Mouse (Mus musculus): ENCODE results near the gene Mab21l2. TPM values are rescaled to one million over a fixed set of nuclear protein-coding genes. Genes with fewer than 3 reads are reported as not detected.

The Mab21l2 gene
- polyA plus RNA-seq, 1 experiment from 2014 or later: 246 TPM

DNA sequence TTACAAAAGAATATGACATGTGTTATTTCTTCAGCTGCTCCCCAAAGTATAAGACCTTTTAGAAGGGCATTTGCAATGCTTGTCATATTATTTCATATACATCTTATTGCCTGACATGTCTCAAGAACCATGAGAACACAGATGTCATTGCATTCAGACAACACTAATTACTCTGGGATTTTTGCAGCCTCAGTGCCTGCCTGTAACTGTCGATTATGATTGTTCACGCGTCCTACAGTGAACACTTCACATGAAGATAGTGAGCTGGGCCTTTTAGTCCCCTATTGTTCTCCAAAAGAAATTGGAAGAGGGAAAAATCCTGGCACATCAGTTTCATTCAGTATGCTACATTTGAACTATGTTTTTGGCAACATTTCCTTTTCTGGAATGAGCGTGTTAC lies 11.2 kb upstream of the Mab21l2 start:
- no peak overlapping the region for H3K4me2 ChIP-seq (ENCODE audit: low read depth, low read length)
- peaks cover 7% of the 10 kb centered on the region for H3K4me1 ChIP-seq (ENCODE audit: control insufficient read depth, insufficient read depth, low read length)
- H3K9me3 ChIP-seq (ENCODE audit: control insufficient read depth, low read length): no peaks in the 10 kb centered on the region
- H3K4me3 ChIP-seq (ENCODE audit: low read depth, low read length): no peak overlapping the region
- 44% methylated on average over 4 of the region's 4 CpGs for WGBS
- ATAC-seq (ENCODE audit: low read depth): no peak
- peak overlapping the region; percentile 24; the same call in 1 of the 2 replicates for H3K27ac ChIP-seq (ENCODE audit: low read depth, low read length)
- H3K27me3 ChIP-seq (ENCODE audit: control insufficient read depth, insufficient read depth, low read length): no peaks in the 10 kb centered on the region
- no peak overlapping the region for H3K9ac ChIP-seq (replicated peaks; ENCODE audit: low read depth, low read length)
- no peaks in the 10 kb centered on the region for H3K36me3 ChIP-seq (ENCODE audit: control insufficient read depth, insufficient read depth, low read length)

- Histone ChIP-seq H3K4me2 (ENCODE audit: low read depth, low read length) (no peak overlapping the region), H3K27ac (ENCODE audit: low read depth, low read length) (no peak overlapping the region), H3K9ac (replicated peaks; ENCODE audit: low read depth, low read length) (no peak overlapping the region), H3K27me3 (ENCODE audit: control insufficient read depth, insufficient read depth, low read length) (no peaks in the 10 kb centered on the region), H3K9me3 (ENCODE audit: control insufficient read depth, low read length) (no peaks in the 10 kb centered on the region), H3K4me1 (ENCODE audit: control insufficient read depth, insufficient read depth, low read length) (peaks cover 7% of the 10 kb centered on the region), H3K4me3 (ENCODE audit: low read depth, low read length) (no peak overlapping the region), H3K36me3 (ENCODE audit: control insufficient read depth, insufficient read depth, low read length) (no peaks in the 10 kb centered on the region)
- 5% methylated on average over 1 of the region's 1 CpGs for WGBS
- no peak for ATAC-seq (ENCODE audit: low read depth)
These were observed 10.5 kb upstream of the Mab21l2 start for GRCm38 (mm10) chr3:86558976-86559375.

GRCm38 (mm10) chr3:86552170-86552569 lies 3.7 kb upstream of the Mab21l2 start:
- 45% methylated on average over 5 of the region's 5 CpGs for WGBS
- no peak overlapping the region for H3K4me3 ChIP-seq (ENCODE audit: low read depth, low read length)
- H3K36me3 ChIP-seq (ENCODE audit: control insufficient read depth, insufficient read depth, low read length): no peaks in the 10 kb centered on the region
- no peak for ATAC-seq (ENCODE audit: low read depth)
- no peak overlapping the region for H3K4me2 ChIP-seq (ENCODE audit: low read depth, low read length)
- H3K9me3 ChIP-seq (ENCODE audit: control insufficient read depth, low read length): no peaks in the 10 kb centered on the region
- peaks cover 15% of the 10 kb centered on the region for H3K4me1 ChIP-seq (ENCODE audit: control insufficient read depth, insufficient read depth, low read length)
- no peaks in the 10 kb centered on the region for H3K27me3 ChIP-seq (ENCODE audit: control insufficient read depth, insufficient read depth, low read length)
- H3K9ac ChIP-seq (replicated peaks; ENCODE audit: low read depth, low read length): no peak overlapping the region
- H3K27ac ChIP-seq (ENCODE audit: low read depth, low read length): no peak overlapping the region; the same call in 1 of the 2 replicates

DNA sequence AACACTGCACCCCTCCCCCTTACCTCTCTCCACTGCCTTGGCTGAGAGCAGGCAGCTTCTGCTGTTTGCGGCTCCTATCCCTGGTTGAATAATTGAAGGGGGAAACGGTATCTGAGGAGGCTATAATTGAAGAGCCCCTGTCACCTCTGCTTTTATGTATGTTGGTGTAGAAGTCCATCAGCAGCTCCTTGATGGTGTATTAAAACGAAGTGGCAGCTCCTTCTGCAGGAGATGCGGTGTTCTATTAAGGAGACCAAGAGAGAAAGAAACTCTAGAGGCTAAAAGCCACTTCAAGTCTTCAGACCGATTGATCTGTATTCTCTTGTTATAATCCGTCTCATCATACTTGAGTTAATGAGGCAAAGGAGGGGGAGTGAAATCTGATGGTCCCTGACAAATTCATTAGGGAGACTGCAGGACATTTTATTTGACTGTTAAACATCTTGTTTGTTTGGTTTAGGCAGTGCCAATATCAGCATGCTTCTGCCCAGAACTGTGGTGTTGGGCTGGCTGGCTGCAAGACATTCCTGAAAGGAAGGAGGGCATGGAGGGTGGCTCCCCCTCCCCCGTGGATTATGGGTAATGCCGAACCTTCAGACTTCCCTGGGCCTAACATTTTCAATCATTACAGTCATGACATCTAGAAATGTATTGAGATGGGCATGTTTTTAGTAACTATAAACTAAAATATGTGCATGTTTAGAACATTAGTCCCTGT lies 2.7 kb upstream of the Mab21l2 start:
- Histone ChIP-seq H3K4me2 (ENCODE audit: low read depth, low read length) (peak overlapping the region; percentile 61), H3K36me3 (ENCODE audit: control insufficient read depth, insufficient read depth, low read length) (no peaks in the 10 kb centered on the region), H3K27me3 (ENCODE audit: control insufficient read depth, insufficient read depth, low read length) (no peaks in the 10 kb centered on the region), H3K4me3 (ENCODE audit: low read depth, low read length) (peak overlapping the region; percentile 29; the same call in 1 of the 2 replicates), H3K9me3 (ENCODE audit: control insufficient read depth, low read length) (no peaks in the 10 kb centered on the region), H3K27ac (ENCODE audit: low read depth, low read length) (peak overlapping the region; percentile 90), H3K4me1 (ENCODE audit: control insufficient read depth, insufficient read depth, low read length) (peaks cover 15% of the 10 kb centered on the region), H3K9ac (replicated peaks; ENCODE audit: low read depth, low read length) (peak overlapping the region; percentile 60; the same call in 1 of the 2 replicates)
- 8% methylated on average over 8 of the region's 8 CpGs for WGBS
- ATAC-seq (ENCODE audit: low read depth): peak; percentile 29; the same call in 1 of the 2 replicates

- H3K4me3 ChIP-seq (ENCODE audit: low read depth, low read length): peak overlapping the region; percentile 29
- peaks cover 15% of the 10 kb centered on the region for H3K4me1 ChIP-seq (ENCODE audit: control insufficient read depth, insufficient read depth, low read length)
- ATAC-seq (ENCODE audit: low read depth): no peak; the same call in 1 of the 2 replicates
- no peaks in the 10 kb centered on the region for H3K36me3 ChIP-seq (ENCODE audit: control insufficient read depth, insufficient read depth, low read length)
- peak overlapping the region; percentile 90 for H3K27ac ChIP-seq (ENCODE audit: low read depth, low read length)
- H3K9me3 ChIP-seq (ENCODE audit: control insufficient read depth, low read length): no peaks in the 10 kb centered on the region
- H3K4me2 ChIP-seq (ENCODE audit: low read depth, low read length): peak overlapping the region; percentile 61
- WGBS: 1% methylated on average over 22 of the region's 22 CpGs
- H3K9ac ChIP-seq (replicated peaks; ENCODE audit: low read depth, low read length): peak overlapping the region; percentile 60
- H3K27me3 ChIP-seq (ENCODE audit: control insufficient read depth, insufficient read depth, low read length): no peaks in the 10 kb centered on the region
These were observed 2.0 kb upstream of the Mab21l2 start for GRCm38 (mm10) chr3:86550301-86551010.

DNA sequence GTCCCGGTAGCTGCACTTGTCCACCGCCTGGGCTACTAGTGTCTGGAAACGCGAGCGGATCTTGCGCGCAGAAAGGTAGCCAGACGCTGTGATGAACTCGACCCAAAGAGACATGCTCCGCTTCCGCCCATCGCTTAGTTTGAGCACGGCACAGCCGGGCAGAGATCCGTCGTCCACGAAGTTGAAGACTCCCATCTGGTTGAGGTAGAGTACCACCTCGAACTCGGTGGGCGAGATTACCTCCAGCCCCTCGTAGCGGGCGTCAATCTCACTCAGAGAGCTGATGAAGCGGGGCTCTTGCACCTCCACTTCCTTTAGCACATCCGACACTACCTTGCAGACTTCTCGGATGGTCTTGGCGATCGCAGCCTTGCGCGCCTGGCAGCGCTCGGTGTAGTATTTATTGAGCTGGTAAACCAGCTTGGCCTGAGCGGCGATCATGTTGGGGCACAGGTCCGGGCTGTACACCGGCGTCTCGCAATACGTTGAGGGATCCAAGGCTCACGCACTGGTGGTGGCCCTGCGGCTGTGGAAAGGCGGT lies 1.1 kb downstream of the Mab21l2 start:
- peaks cover 15% of the 10 kb centered on the region for H3K4me1 ChIP-seq (ENCODE audit: control insufficient read depth, insufficient read depth, low read length)
- ATAC-seq (ENCODE audit: low read depth): peak; percentile 13; the same call in 1 of the 2 replicates
- H3K4me2 ChIP-seq (ENCODE audit: low read depth, low read length): peak overlapping the region; percentile 59
- no peaks in the 10 kb centered on the region for H3K9me3 ChIP-seq (ENCODE audit: control insufficient read depth, low read length)
- no peaks in the 10 kb centered on the region for H3K27me3 ChIP-seq (ENCODE audit: control insufficient read depth, insufficient read depth, low read length)
- WGBS: under 1% methylated on average over 42 of the region's 42 CpGs
- H3K9ac ChIP-seq (replicated peaks; ENCODE audit: low read depth, low read length): peak overlapping the region; percentile 78
- H3K4me3 ChIP-seq (ENCODE audit: low read depth, low read length): peak overlapping the region; percentile 65
- peak overlapping the region; percentile 99 for H3K27ac ChIP-seq (ENCODE audit: low read depth, low read length)
- no peaks in the 10 kb centered on the region for H3K36me3 ChIP-seq (ENCODE audit: control insufficient read depth, insufficient read depth, low read length)

GRCm38 (mm10) chr3:86546471-86547250 lies 1.8 kb downstream of the Mab21l2 start:
- no peaks in the 10 kb centered on the region for H3K36me3 ChIP-seq (ENCODE audit: control insufficient read depth, insufficient read depth, low read length)
- ATAC-seq (ENCODE audit: low read depth): peak; percentile 4; the same call in 1 of the 2 replicates

GRCm38 (mm10) chr3:86545945-86546344 lies 2.5 kb downstream of the Mab21l2 start:
- H3K9me3 ChIP-seq (ENCODE audit: control insufficient read depth, low read length): no peaks in the 10 kb centered on the region
- peak overlapping the region; percentile 99 for H3K27ac ChIP-seq (ENCODE audit: low read depth, low read length)
- no peak for ATAC-seq (ENCODE audit: low read depth)
- 18% methylated on average over 5 of the region's 5 CpGs for WGBS
- H3K36me3 ChIP-seq (ENCODE audit: control insufficient read depth, insufficient read depth, low read length): no peaks in the 10 kb centered on the region
- H3K4me1 ChIP-seq (ENCODE audit: control insufficient read depth, insufficient read depth, low read length): peaks cover 7% of the 10 kb centered on the region
- peak overlapping the region; percentile 78 for H3K9ac ChIP-seq (replicated peaks; ENCODE audit: low read depth, low read length)
- H3K4me2 ChIP-seq (ENCODE audit: low read depth, low read length): peak overlapping the region; percentile 59
- peak overlapping the region; percentile 65 for H3K4me3 ChIP-seq (ENCODE audit: low read depth, low read length)
- H3K27me3 ChIP-seq (ENCODE audit: control insufficient read depth, insufficient read depth, low read length): no peaks in the 10 kb centered on the region

More at GRCm38 (mm10) chr3:86546471-86547250, 1.8 kb downstream of the Mab21l2 start:
- Histone ChIP-seq H3K27ac (ENCODE audit: low read depth, low read length) (peak overlapping the region; percentile 99), H3K4me3 (ENCODE audit: low read depth, low read length) (peak overlapping the region; percentile 65), H3K9ac (replicated peaks; ENCODE audit: low read depth, low read length) (peak overlapping the region; percentile 78), H3K4me2 (ENCODE audit: low read depth, low read length) (peak overlapping the region; percentile 59), H3K27me3 (ENCODE audit: control insufficient read depth, insufficient read depth, low read length) (no peaks in the 10 kb centered on the region), H3K9me3 (ENCODE audit: control insufficient read depth, low read length) (no peaks in the 10 kb centered on the region), H3K4me1 (ENCODE audit: control insufficient read depth, insufficient read depth, low read length) (peaks cover 12% of the 10 kb centered on the region)
- WGBS: under 1% methylated on average over 45 of the region's 45 CpGs

Measured in neural tube, embryonic 14.5 days (tissue).